Mouse (Mus musculus): ENCODE results near the gene Uqcrc1. TPM values are rescaled to one million over a fixed set of nuclear protein-coding genes. Genes with fewer than 3 reads are reported as not detected.

Gene Uqcrc1
- polyA plus RNA-seq, 1 experiment = 1,216 TPM

DNA sequence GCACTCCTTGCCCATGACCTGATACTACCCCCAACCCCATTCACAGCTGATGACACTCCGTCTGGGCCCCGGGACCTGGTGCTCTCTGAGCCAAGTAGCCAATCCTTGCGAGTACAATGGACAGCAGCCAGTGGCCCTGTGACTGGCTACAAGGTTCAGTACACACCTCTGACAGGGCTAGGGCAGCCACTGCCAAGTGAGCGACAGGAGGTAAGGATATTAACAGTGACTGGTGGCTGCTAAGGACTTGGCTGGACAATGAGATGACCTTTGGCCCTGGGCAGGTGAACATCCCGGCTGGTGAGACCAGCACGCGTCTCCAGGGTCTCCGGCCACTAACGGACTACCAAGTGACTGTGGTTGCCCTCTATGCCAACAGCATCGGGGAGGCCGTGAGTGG, 19.4 kb downstream of the Uqcrc1 start:
- TF ChIP-seq POLR2A (IDR thresholded peaks at IDR 0.05; ENCODE audit: low read depth, low read length) (no peak), CTCF (IDR thresholded peaks at IDR 0.05; ENCODE audit: extremely low read depth, insufficient read length, insufficient replicate concordance, low read depth, low read length) (no peak)
- Histone ChIP-seq H3K4me1 (ENCODE audit: control insufficient read depth, insufficient read depth, insufficient read length, low read length) (no peaks in the 10 kb centered on the region), H3K4me3 (ENCODE audit: low read depth, low read length) (no peak overlapping the region), H3K27ac (ENCODE audit: insufficient read depth, low read depth, low read length) (no peak overlapping the region), H3K27me3 (ENCODE audit: control insufficient read depth, insufficient read depth, low read length) (no peaks in the 10 kb centered on the region), H3K36me3 (ENCODE audit: control insufficient read depth, insufficient read depth, low read length) (no peaks in the 10 kb centered on the region)
- 86% methylated on average over 11 of the region's 11 CpGs for WGBS

DNA sequence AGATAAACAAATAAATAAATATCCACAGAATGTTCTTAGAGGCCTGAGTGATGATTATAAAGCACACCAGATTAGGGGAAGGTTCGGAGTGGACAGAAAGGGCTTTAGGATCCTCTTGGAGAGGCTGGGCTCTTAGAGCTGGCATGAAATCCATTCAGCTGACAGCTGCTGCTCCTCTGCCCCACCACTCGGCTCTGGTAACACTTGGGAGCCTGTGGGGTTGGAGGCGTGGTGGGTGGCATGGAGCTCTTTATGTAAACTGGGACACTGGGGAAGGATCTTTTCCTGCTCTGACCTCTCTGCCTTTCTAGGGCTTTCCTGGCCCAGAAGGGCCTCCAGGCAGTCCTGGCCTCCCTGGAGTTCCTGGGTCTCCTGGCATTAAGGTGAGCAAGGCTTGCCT, 27.1 kb downstream of the Uqcrc1 start:
- TF ChIP-seq CTCF (IDR thresholded peaks at IDR 0.05; ENCODE audit: extremely low read depth, insufficient read length, insufficient replicate concordance, low read depth, low read length) (no peak), POLR2A (IDR thresholded peaks at IDR 0.05; ENCODE audit: low read depth, low read length) (no peak)
- 72% methylated on average over 3 of the region's 3 CpGs for WGBS

DNA sequence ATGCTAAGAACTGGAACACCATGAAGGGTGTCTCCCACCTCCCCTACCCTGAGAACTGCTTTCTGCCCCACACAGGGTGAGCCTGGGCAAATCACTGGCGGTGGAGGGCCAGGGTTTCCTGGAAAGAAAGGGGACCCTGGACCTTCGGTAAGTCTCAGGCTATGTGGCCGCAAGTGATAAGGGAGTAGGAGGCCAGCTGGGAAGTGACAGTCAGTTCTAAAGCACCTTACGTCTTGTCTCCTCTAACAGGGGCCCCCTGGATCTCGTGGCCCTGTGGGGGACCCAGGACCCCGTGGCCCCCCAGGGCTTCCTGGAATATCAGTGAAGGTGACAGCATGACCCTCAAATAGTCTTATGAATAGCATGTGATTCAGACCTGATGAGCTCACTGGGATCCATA, 27.9 kb downstream of the Uqcrc1 start:
- Histone ChIP-seq H3K27me3 (ENCODE audit: control insufficient read depth, insufficient read depth, low read length) (no peaks in the 10 kb centered on the region), H3K4me3 (ENCODE audit: low read depth, low read length) (no peak overlapping the region), H3K4me1 (ENCODE audit: control insufficient read depth, insufficient read depth, insufficient read length, low read length) (no peaks in the 10 kb centered on the region), H3K36me3 (ENCODE audit: control insufficient read depth, insufficient read depth, low read length) (no peaks in the 10 kb centered on the region), H3K27ac (ENCODE audit: insufficient read depth, low read depth, low read length) (no peak overlapping the region)
- WGBS = 65% methylated on average over 6 of the region's 6 CpGs
- TF ChIP-seq POLR2A (IDR thresholded peaks at IDR 0.05; ENCODE audit: low read depth, low read length) (no peak), CTCF (IDR thresholded peaks at IDR 0.05; ENCODE audit: extremely low read depth, insufficient read length, insufficient replicate concordance, low read depth, low read length) (no peak)

More for the DNA sequence above, 27.1 kb downstream of the Uqcrc1 start:
- Histone ChIP-seq H3K4me3 (ENCODE audit: low read depth, low read length) (no peak overlapping the region), H3K27ac (ENCODE audit: insufficient read depth, low read depth, low read length) (no peak overlapping the region), H3K27me3 (ENCODE audit: control insufficient read depth, insufficient read depth, low read length) (no peaks in the 10 kb centered on the region), H3K36me3 (ENCODE audit: control insufficient read depth, insufficient read depth, low read length) (no peaks in the 10 kb centered on the region), H3K4me1 (ENCODE audit: control insufficient read depth, insufficient read depth, insufficient read length, low read length) (no peaks in the 10 kb centered on the region)

DNA sequence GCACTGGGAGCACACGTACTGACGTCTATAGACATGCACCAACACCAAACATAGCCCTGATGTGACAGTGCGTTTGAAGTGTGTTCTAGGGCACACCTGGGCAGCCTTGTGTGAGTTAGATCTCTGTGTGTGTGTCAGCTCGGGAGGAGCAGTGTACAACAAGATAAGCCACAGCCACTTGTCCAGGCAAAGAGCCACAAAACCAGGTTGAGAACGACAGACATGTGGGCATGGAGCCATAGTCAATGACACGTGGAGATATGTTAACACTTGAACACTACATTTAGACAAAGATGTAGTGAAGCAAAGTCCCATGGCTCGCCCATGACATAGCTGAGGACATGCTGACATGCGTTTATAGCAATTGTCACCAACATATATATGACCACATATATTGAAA, 34.2 kb downstream of the Uqcrc1 start:
- no peak overlapping the region for H3K4me3 ChIP-seq (ENCODE audit: low read depth, low read length)
- 60% methylated on average over 8 of the region's 8 CpGs for WGBS

DNA sequence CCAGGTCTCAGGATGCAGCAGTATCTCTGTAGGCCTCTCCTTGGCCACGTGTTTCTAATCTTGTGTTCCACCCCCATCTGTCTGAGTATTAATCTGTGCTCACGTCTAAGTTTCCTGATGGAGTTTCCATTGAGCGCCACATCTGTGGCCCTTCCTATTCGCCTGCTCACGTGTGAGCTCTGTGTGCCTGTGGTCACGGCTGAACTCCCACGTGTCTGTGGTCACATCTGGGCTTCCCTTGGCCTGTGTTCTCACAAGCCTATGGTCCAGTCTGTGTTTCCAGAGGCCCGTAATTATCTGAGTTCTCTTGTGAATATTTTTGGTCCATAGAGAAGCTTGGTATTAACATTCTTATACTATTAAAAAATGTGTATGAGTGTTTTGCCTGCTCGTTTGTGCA, 40.0 kb downstream of the Uqcrc1 start:
- Histone ChIP-seq H3K27ac (ENCODE audit: insufficient read depth, low read depth, low read length) (no peak overlapping the region), H3K36me3 (ENCODE audit: control insufficient read depth, insufficient read depth, low read length) (no peaks in the 10 kb centered on the region), H3K4me1 (ENCODE audit: control insufficient read depth, insufficient read depth, insufficient read length, low read length) (no peaks in the 10 kb centered on the region), H3K27me3 (ENCODE audit: control insufficient read depth, insufficient read depth, low read length) (no peaks in the 10 kb centered on the region), H3K4me3 (ENCODE audit: low read depth, low read length) (no peak overlapping the region)
- TF ChIP-seq POLR2A (IDR thresholded peaks at IDR 0.05; ENCODE audit: low read depth, low read length) (no peak), CTCF (IDR thresholded peaks at IDR 0.05; ENCODE audit: extremely low read depth, insufficient read length, insufficient replicate concordance, low read depth, low read length) (no peak)
- 71% methylated on average over 9 of the region's 9 CpGs for WGBS

More for the DNA sequence above, 34.2 kb downstream of the Uqcrc1 start:
- TF ChIP-seq POLR2A (IDR thresholded peaks at IDR 0.05; ENCODE audit: low read depth, low read length) (no peak), CTCF (IDR thresholded peaks at IDR 0.05; ENCODE audit: extremely low read depth, insufficient read length, insufficient replicate concordance, low read depth, low read length) (no peak)
- Histone ChIP-seq H3K27ac (ENCODE audit: insufficient read depth, low read depth, low read length) (no peak overlapping the region), H3K36me3 (ENCODE audit: control insufficient read depth, insufficient read depth, low read length) (no peaks in the 10 kb centered on the region), H3K27me3 (ENCODE audit: control insufficient read depth, insufficient read depth, low read length) (no peaks in the 10 kb centered on the region), H3K4me1 (ENCODE audit: control insufficient read depth, insufficient read depth, insufficient read length, low read length) (no peaks in the 10 kb centered on the region)

DNA sequence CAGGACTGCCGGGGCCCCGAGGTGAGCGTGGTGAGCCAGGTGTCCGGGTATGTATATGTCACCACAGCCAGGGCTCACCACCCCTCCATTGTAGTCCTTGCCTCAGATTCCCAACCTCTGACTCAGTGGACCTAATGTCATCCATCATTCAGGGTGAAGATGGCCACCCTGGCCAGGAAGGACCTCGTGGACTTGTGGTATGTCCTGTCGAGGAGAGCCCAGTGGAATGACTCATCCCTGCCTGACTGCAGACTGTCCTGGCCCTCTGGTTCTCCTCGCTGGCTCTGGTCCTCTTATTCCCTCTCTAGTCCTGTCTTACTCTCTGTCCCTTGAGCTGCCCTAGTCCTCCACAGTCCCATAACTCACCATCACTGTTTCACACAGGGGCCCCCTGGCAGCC, 41.5 kb downstream of the Uqcrc1 start:
- Histone ChIP-seq H3K27me3 (ENCODE audit: control insufficient read depth, insufficient read depth, low read length) (no peaks in the 10 kb centered on the region), H3K4me3 (ENCODE audit: low read depth, low read length) (no peak overlapping the region), H3K4me1 (ENCODE audit: control insufficient read depth, insufficient read depth, insufficient read length, low read length) (no peaks in the 10 kb centered on the region), H3K27ac (ENCODE audit: insufficient read depth, low read depth, low read length) (no peak overlapping the region), H3K36me3 (ENCODE audit: control insufficient read depth, insufficient read depth, low read length) (no peaks in the 10 kb centered on the region)
- no peak for TF ChIP-seq POLR2A (IDR thresholded peaks at IDR 0.05; ENCODE audit: low read depth, low read length)
- TF ChIP-seq CTCF (IDR thresholded peaks at IDR 0.05; ENCODE audit: extremely low read depth, insufficient read length, insufficient replicate concordance, low read depth, low read length) = no peak
- WGBS = 65% methylated on average over 7 of the region's 7 CpGs

DNA sequence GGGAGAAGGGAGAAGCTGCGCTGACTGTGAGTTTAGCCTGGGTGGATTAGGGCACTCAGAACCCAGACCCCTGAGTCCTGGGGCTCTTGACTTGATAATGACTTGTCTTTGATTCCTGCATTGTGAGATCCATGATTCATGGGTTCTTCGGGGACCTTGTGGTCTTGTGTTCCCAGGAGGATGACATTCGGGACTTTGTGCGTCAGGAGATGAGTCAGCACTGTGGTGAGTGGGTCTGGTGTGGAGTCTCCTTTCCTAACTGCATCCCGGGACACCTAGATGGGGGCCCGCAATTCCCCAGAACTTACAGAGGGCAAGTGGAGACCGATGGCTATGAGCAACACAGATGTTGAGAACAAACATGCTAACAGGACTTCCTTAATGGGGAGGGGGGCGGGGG, 46.1 kb downstream of the Uqcrc1 start:
- WGBS = 73% methylated on average over 8 of the region's 8 CpGs
- Histone ChIP-seq H3K4me3 (ENCODE audit: low read depth, low read length) (no peak overlapping the region), H3K36me3 (ENCODE audit: control insufficient read depth, insufficient read depth, low read length) (no peaks in the 10 kb centered on the region), H3K27me3 (ENCODE audit: control insufficient read depth, insufficient read depth, low read length) (no peaks in the 10 kb centered on the region), H3K4me1 (ENCODE audit: control insufficient read depth, insufficient read depth, insufficient read length, low read length) (peaks cover 3% of the 10 kb centered on the region; the same call in 1 of the 2 replicates), H3K27ac (ENCODE audit: insufficient read depth, low read depth, low read length) (no peak overlapping the region)
- TF ChIP-seq CTCF (IDR thresholded peaks at IDR 0.05; ENCODE audit: extremely low read depth, insufficient read length, insufficient replicate concordance, low read depth, low read length) = no peak
- no peak for TF ChIP-seq POLR2A (IDR thresholded peaks at IDR 0.05; ENCODE audit: low read depth, low read length)

DNA sequence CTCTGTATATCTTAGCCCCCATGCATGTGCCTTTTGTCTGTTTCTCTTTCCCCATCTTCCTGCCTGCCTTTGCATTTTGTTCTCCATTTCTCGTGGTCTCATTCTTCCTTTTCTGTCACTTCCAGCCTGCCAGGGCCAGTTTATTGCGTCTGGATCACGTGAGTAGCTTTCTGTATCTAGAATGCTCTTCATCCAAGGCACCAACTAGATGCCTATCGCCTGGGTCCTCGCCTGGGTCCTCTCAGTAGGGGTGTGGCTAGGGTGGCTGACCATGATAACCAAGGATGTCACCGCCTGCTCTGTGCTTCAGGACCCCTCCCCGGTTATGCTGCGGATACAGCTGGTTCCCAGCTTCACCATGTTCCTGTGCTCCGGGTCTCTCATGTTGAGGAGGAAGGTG, 46.8 kb downstream of the Uqcrc1 start:
- no peak for TF ChIP-seq POLR2A (IDR thresholded peaks at IDR 0.05; ENCODE audit: low read depth, low read length)
- Histone ChIP-seq H3K27me3 (ENCODE audit: control insufficient read depth, insufficient read depth, low read length) (no peaks in the 10 kb centered on the region), H3K4me1 (ENCODE audit: control insufficient read depth, insufficient read depth, insufficient read length, low read length) (peaks cover 9% of the 10 kb centered on the region), H3K36me3 (ENCODE audit: control insufficient read depth, insufficient read depth, low read length) (no peaks in the 10 kb centered on the region), H3K4me3 (ENCODE audit: low read depth, low read length) (no peak overlapping the region), H3K27ac (ENCODE audit: insufficient read depth, low read depth, low read length) (no peak overlapping the region)
- 45% methylated on average over 9 of the region's 9 CpGs for WGBS
